Mouse (Mus musculus) spleen, embryonic (tissue): ENCODE results near the gene Phlpp1.

Source experiments
- CTCF ChIA-PET: fragments of 350-600 bp; sonication (Branson Sonifier 250); formaldehyde crosslinking; loops from one replicate; lab custom pipeline; 2022; lab: Charles Lee

Gene Phlpp1

DNA sequence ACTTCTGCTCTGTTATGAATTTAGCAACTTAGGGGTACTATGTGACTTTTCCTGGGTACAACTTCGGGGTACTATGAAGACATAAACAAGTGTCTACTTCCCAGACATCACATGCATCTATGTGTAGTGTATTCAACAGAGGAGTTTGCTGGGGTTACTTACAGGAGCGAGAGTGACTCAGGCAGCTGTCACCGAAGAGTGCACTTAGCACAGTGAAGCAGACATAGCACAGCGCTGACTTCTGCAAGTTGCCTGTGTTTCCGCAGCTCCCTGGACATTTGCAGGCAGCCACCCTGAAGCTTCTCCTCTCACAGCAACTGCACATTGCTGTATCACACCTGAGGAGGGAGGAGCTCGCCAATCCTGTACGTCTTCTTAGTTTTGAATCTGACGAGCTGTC is 8.2 kb upstream of the Phlpp1 start:
- CTCF ChIA-PET: no interaction called here

DNA sequence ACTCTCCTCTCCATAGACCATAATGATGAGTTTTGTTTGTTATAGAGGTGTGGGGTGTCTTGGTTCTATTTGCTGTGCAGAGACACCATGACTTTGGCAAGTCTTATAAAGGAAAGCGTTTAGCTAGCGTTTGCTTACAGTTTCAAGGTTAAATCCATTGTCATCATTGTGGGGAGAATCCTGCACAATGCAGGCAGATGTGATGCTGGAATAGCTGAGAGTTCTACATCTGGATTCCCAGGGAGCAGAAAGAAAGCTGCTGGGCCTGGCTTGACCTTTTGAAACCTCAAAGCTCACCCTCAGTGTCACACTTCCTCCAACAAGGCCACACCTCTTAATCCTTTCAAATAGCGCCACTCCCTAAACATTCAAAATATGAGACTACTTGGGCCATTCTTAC is 7.4 kb upstream of the Phlpp1 start:
- CTCF ChIA-PET: interaction anchor here (1.0 kb wide), 1 partner anchor 9 kb away, joined by 3 read pairs; no protein-coding TSS in a partner anchor

GRCm38 (mm10) chr1:106168001-106168400 is 3.6 kb upstream of the Phlpp1 start:
- CTCF ChIA-PET: no interaction called here

- CTCF ChIA-PET: interaction anchor here (0.6 kb wide), 4 partner anchors 90 to 1231 kb away, joined by 5 to 11 read pairs (median 10); partner anchors contain the start of gene Serpinb7
These were observed 2.8 kb upstream of the Phlpp1 start for GRCm38 (mm10) chr1:106168801-106169200.

DNA sequence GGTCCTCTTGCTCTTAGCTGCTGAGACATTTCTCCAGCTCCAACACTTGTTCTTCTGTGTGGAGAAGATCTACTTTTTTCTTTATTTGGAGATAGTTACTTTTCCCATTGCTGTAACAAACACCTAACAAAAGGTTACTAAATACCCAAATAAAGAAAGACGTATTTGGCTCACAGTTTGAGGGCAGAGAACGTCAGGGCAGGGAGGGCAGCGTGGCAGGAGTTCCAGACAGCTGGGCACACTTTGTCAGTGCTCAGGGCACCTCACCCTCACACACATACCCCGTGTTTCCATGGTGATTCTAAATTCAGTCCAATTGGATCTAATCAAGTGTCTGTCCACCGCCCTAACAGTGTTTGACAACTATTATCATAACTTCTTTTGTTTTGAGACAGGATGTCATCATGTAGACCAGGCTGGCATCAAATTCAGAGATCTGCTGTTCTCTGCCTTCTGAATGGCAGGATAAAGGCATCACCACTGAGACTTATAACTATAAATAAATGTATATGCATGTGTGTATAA is 1.7 kb upstream of the Phlpp1 start:
- CTCF ChIA-PET: interaction anchor here (0.6 kb wide), 3 partner anchors 14 to 1230 kb away, joined by 3 to 10 read pairs (median 10); partner anchors contain the start of gene Serpinb7

- CTCF ChIA-PET: interaction anchor here (0.8 to 1.6 kb wide), 2 partner anchors 10 to 15 kb away, joined by 3 to 4 read pairs; no protein-coding TSS in a partner anchor
These were observed 864 bp downstream of the Phlpp1 start for GRCm38 (mm10) chr1:106172301-106172930.

GRCm38 (mm10) chr1:106172931-106173371 is 1.4 kb downstream of the Phlpp1 start:
- CTCF ChIA-PET: interaction anchor here (0.8 to 1.6 kb wide), 3 partner anchors 11 to 172 kb away, joined by 3 to 4 read pairs (median 3); no protein-coding TSS in a partner anchor

DNA sequence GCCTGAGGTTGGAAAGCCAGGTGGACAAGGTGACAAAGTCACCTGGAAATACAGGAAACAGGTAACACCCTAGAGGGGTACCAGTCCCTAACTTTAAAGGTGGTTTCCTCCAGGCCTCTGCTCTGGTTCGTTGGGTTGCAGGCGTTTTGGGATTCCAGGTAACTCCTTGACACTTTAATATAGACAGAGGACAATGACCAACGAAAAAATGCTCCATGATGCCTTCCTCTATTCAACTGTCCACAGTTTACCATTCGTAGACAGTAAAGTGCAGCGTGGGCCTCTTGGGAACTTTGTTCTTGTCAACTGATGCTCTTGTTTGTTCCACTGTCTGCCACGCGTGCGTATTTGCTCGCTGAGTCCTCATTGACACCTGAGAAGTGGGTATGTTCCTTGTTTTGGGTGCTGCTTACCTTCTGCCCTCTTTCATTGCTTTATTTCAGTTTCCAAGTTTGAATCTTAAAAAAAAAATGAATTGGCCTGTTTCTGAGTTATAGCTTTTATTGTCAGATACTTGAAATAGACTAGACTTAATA is 2.1 kb downstream of the Phlpp1 start:
- CTCF ChIA-PET: interaction anchor here (0.8 to 0.9 kb wide), 2 partner anchors 16 to 171 kb away, joined by 3 read pairs; no protein-coding TSS in a partner anchor

GRCm38 (mm10) chr1:106174598-106174997 is 3.0 kb downstream of the Phlpp1 start:
- CTCF ChIA-PET: interaction anchor here (0.6 kb wide), 2 partner anchors 27 to 126 kb away, joined by 3 to 4 read pairs; no protein-coding TSS in a partner anchor

DNA sequence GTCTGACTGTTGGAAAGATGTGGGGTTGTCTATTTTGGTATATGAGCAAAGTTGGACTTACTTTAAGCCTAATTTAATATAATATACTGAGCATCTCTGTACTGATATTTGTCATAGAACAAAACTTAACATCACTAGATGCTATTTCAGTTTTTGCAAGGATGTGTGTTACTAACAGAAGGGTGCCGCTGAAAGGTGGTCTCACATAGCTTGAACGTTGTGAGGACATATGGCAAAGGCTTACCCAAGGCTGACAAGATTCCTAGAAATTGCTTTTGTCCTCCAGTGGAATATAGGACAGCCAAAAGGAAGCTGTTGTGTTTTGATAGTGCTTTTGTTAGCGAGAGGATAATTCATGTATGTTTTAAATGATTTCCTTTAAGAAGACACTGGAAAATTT is 3.8 kb downstream of the Phlpp1 start:
- CTCF ChIA-PET: no interaction called here

DNA sequence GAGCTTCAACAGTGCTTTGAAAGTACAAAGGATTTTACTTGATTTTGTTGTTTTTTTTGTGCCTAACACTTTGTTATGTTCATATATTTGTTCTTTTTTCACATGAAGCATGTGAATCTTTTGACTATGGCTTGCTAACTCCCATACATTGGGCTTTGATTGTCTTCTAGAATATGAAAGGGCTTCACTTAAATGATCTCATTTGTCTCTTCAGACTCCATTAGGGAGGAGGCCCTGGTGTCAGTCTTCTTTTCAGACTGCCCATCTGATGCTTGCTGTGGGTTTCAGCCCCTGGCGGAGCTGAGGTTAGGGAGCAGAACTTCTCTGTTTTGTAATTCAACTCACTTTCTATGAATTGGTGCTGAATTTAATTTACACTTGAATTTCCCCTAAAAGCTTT is 5.2 kb downstream of the Phlpp1 start:
- CTCF ChIA-PET: interaction anchor here (0.5 kb wide), 1 partner anchor 109 kb away, joined by 4 read pairs; no protein-coding TSS in a partner anchor

- CTCF ChIA-PET: interaction anchor here (0.5 kb wide), 1 partner anchor 171 kb away, joined by 5 read pairs; no protein-coding TSS in a partner anchor
These were observed 6.6 kb downstream of the Phlpp1 start for GRCm38 (mm10) chr1:106177868-106178790.

DNA sequence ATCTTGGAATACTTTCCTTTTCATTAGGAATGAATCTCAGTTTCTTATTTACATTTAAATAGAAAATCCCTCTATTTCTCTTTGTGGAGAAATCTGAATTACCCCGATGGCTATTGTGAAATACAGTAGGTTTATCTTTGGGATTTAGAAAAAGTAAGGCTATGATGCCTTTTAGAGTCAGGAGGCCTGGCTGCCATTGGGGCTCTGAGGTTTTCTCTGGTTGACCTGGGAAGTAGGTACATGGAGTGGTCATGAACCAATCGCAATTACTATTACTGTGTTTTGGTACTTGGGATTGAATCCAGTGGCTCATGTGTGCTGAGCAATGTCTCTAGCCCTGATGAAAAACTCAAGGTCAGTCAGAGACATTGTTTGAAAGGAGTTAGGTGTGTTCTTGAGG is 12.1 kb downstream of the Phlpp1 start:
- CTCF ChIA-PET: no interaction called here

- CTCF ChIA-PET: no interaction called here
These were observed 13.4 kb downstream of the Phlpp1 start for GRCm38 (mm10) chr1:106184780-106185460.

DNA sequence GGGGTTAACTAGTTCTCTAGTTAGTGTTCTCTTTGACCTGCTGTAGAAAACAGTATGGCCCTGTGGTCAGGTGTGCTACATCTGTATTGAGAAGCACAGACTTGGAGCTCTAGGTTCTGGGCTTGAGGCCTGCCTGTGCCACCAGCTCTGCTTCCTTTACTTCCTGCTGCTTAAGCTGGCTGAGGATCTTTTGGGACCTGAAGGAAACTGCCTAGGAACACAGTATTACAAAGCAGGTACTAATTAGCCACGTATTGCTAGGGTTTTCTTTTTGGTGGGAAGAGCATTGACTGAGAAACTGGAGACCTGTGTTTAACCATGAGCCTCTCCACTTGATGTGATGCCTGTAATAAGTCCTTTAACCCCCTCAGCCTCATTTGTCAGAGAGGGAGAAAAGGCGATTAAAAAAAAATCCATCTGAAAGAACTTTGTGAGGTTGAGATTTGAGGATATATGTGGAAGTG is 13.9 kb downstream of the Phlpp1 start:
- CTCF ChIA-PET: no interaction called here

DNA sequence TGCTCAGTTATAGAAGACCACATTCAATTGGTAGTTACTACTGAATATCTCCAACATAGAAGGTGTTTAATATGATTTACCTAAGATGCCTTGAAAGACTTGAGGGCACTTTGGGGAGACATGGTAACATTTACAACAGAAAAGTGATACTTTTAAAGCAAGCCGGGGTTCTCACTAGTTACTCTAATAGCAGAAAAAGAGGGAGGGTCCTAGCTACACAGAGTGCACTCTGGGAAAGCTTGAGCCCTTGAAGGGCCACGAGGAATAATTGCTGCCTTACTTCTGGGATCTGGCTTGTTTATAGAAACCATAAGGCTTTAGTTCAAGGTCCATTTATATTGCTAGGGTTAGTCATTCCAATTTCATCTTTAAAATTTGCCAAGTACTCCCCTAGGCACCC is 14.5 kb downstream of the Phlpp1 start:
- CTCF ChIA-PET: interaction anchor here (0.7 kb wide), 1 partner anchor 198 kb away, joined by 3 read pairs; no protein-coding TSS in a partner anchor

DNA sequence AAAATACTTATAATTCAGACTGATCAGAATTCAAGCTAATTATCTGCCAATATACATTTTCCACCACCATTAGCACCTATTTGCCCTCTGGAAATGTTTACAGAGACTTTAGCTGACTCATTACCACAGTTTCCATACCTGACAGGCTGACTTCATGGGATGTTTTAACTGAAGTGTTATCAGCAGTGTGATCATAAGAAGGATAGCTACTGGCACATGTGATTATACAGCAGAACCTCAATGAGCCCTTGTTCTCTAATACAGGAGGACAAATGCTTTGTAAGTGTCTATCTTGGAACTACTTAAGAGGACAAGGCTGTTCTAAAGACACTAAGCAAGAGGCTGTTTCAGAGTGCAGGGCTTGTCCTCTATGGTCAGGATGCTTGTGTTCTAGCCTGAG is 15.9 kb downstream of the Phlpp1 start:
- CTCF ChIA-PET: no interaction called here

GRCm38 (mm10) chr1:106188756-106189155 is 17.2 kb downstream of the Phlpp1 start:
- CTCF ChIA-PET: no interaction called here

GRCm38 (mm10) chr1:106189311-106189710 is 17.8 kb downstream of the Phlpp1 start:
- CTCF ChIA-PET: no interaction called here

DNA sequence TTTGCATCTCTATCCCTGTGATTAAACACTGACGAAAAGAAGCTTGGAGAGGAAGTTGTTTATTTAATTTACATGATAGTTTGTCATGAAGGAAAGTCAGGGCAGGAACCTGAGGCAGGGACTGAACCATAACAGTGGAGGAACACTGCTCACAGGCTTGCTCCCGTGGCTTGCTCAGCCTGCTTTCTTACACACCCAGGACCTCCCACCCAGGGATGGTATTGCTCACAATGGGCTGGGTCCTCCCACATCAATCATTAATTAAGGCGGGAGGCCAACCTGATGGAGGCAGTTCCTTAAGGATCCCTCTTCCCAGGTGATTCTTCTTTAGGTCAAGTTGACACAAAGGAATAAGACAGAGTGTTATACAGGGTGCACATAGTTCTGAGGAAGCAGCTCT is 19.1 kb downstream of the Phlpp1 start:
- CTCF ChIA-PET: no interaction called here

DNA sequence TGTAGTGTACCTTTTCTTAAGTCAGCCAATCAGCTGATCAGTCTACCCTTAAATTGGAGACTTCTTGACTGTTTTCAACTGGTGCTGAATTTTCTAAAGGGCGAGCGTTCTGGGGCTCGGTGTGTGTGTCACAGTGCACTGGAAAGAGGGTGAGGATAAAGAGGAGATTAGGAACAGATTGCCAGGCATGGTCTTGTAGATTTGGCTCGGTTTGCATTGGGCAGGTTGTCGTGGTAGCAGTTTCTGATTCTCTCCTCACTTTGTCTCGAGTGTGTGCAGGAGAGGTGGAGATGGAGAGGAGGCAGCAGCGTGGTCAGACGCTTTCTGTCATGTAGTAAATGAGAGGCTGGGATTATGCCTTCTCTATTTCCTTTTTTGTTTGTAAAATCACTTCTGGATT is 20.3 kb downstream of the Phlpp1 start:
- CTCF ChIA-PET: no interaction called here
